Mouse (Mus musculus) erythroblast, adult 5-6 weeks (primary cell): ENCODE measurements around the gene C130026I21Rik. TPM values are rescaled to one million over a fixed set of nuclear protein-coding genes. Genes with fewer than 3 reads are reported as not detected.
"Not testable (repeated sequence)": the region's sequence is repeated elsewhere in the genome, so short reads cannot be mapped to it uniquely, and the experiment has no call there.

Experiments used
- ATAC-seq: replicated peaks from 2 replicates; pipeline ENCODE4 v1.8.0; 2016; ENCODE audit warnings: moderate number of reproducible peaks, mild to moderate bottlenecking, moderate TSS enrichment, inconsistent platforms; ENCODE audit not compliant: poor library complexity, low FRiP score, severe bottlenecking
- total RNA-seq, 2 experiments: library from RNA; stranded (forward) in 1 of 2; stranded (reverse) in 1 of 2; fragments of 150-400 nt in 1 of 2; fragments of 200-764, 138-1000 nt in 1 of 2; gene quantifications; 2 replicates each; pipeline versions ENCODE4 v1.2.3 to v1.2.4; 2015 to 2017; ENCODE audit warnings: low replicate concordance in 2 of 2

The C130026I21Rik gene
- total RNA-seq (2015; ENCODE audit: low replicate concordance), result 7.9 and 14.0 TPM in 2 replicates
- total RNA-seq (2017; ENCODE audit: low replicate concordance), result 1.4 and 11.3 TPM in 2 replicates

DNA sequence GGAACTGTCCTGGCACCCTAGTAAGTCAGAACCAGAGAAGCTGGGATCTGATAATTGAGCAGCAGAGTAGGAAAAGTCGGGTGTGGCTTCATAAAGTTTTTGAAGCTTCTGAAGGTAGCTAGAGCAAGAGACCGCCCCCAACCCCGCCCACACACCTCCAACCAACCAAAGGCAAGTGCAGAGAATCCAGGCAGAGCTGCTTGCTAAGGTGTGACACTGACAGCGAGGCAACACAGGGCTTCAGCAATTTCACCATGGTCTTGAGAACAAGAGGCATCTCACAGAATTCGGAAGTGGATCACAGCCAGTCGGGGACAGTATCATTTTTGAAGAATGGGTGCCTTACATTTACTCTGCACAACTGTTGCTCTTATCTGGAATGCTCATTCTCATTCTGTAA is at the start of gene C130026I21Rik:
Gene C130026I21Rik (minus strand): TSS at position 101 of the 400 bp plus-strand sequence.
- ATAC-seq, result not testable (repeated sequence)

DNA sequence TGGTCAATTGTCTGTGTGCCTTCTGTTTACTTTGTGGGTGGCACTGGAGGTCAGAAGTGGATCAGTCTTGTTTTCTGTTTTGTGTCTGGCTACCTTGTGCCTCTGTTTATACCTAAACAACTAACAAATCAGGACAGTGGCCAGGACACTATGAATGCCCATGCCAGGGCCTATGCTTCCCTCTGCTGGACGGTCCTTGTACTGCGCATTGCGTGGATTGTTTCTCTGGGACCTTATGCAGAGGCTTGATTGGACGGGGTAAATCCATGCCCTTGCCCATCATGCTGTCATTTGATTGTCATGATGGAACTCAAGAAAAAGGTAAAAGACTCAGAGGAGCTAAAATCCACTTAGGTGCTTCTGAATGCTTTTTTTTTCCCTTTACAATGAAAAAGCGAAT is 16.7 kb upstream of the C130026I21Rik start:
- not testable (repeated sequence) for ATAC-seq

- not testable (repeated sequence) for ATAC-seq
Measured at GRCm38 (mm10) chr1:85276421-85276820, 6.1 kb upstream of the C130026I21Rik start.

DNA sequence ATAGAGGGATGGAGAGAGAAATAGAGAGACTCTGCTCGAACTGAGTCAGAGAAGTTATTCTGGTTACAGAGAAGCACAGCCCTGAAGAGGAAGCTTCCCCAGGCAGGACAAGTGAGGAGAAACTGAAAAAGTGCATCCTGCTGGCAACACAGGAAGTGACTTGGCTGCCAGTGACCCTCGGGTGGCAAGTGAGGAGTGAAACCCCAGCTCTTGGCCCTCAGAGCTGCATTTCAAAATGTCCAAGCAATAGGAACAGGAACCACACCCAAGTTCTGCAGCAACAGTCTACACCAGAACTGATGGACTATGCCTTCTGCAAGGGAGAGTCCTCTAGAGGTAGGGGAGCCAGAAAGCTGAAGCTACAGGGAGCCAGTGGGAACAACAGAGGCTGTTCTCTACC is 11.7 kb downstream of the C130026I21Rik start:
- ATAC-seq, result not testable (repeated sequence)

GRCm38 (mm10) chr1:85255217-85255616 is 15.1 kb downstream of the C130026I21Rik start:
- not testable (repeated sequence) for ATAC-seq

DNA sequence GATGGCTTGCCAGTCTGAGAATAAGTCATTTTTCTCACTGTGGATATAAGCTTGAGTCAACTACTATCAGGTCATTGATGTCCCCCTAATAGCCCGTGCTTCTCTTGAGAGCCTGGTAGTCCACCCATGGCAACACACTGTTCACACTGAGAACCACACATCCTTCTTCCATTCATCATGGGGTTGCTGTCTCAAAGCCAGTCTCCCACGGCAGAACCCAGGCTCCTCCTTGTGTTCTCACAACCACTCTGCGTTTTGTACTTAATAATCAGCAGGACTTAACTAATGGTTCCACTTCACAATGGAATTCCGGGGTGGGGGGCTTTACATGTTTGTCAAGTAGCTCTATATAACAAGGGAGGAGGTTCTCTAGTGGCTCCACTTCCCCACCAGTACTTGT is 19.2 kb downstream of the C130026I21Rik start:
- ATAC-seq, result not testable (repeated sequence)

- ATAC-seq, result not testable (repeated sequence)
Measured at GRCm38 (mm10) chr1:85248985-85249384, 21.4 kb downstream of the C130026I21Rik start.

DNA sequence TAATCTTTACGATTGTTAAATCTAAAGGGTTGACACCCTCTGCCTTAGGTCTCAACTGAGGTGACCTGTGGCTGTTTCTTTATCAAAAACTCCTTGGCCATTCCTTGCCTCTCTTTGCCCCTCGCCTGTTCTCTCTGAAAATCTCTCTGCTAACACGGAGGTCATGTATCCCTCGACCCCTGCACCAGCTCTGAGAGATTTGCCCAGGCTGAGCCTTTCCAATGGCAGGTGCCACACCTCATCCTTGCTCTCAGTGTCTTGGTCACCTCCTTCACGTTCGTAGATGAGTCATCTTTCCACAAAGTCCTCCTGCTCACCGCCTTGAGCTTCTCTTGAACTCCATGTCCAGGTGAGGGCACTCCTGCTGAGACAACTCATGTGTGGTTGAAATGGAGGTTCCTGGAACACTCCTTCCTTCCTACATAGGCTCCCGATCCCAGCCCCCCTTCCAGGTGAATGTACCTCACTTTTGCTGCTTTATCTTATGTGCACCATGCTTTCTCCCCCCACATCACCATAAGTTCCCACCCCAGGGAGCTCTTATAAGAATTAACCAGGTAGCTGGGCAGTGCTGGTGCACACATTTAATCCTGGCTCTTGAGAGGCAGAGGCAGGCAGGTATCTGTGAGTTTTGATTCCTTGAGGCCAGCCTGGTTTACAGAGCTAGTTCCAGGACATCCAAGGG is 23.4 kb downstream of the C130026I21Rik start:
- not testable (repeated sequence) for ATAC-seq

DNA sequence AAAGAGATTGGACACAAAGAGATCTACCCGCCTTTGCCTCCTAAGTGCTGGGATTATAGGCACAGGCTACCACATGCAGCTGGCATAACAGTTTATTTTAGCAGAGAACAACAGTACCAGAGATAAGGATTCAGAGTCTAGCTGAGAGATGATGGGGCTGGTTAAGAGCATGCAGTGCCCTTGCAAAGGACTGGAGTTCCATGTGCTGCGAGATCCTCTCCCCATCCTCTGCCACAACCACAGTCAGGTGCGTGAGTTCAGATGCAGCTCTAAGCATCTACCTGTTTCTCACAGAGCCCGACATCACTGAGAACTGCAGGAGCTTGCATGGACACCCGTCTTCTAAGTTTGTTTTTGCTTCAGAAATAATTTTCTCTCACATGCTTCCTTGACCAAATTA is 24.1 kb downstream of the C130026I21Rik start:
- not testable (repeated sequence) for ATAC-seq

- ATAC-seq, result not testable (repeated sequence)
Measured at GRCm38 (mm10) chr1:85244941-85245340, 25.4 kb downstream of the C130026I21Rik start.

DNA sequence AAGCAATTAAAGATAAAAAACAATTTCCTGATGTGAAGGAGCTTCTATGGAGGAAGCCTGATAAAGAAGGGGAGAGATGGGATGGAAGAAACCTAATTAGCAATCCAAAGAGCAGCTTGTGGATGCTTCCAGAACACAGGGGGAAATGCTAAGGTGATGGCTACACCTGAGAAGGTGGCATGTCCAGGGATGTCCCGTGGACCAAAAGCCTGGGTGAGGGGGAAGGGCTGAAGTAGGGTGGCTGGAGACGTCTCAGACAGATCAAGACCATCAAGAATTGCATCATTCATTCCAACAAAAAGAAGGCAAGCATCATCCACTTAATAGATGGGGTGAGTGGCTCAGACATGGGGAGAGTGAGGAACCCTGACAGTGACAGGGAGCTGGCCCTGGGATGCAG is 27.3 kb downstream of the C130026I21Rik start:
- not testable (repeated sequence) for ATAC-seq

DNA sequence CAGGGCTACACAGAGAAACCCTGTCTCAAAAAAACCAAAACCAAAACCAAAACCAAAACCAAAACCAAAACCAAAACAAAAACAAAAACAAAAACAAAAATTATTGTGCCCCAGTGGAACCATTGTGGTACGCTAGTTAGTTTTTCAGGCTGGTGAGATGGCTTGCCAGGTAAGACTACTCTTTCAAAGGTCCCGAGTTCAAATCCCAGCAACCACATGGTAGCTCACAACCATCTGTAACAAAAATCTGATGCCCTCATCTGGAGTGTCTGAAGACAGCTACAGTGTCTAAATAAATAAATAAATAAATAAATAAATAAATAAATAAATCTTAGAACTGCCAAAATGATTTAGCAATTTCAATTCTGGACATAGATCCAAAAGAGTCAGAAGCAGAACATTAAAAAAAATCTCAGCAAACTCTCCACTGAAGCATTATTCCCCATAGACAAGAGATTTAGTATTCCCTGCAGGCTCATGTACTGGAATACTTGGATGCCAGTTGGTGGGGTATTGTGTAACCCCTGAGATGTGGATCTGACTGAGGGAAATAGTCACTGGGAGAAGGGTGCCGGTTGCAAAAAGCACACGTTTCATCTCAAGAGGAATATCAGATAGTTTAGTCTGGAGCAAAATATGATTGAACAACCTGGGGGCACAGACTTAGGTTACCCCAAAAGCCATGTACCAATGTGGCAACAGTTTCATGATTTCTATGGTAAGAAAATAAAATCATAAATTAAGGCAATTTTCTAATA is 31.2 kb downstream of the C130026I21Rik start:
- ATAC-seq, result not testable (repeated sequence)

GRCm38 (mm10) chr1:85206531-85206930 is 63.8 kb downstream of the C130026I21Rik start:
- not testable (repeated sequence) for ATAC-seq

GRCm38 (mm10) chr1:85199523-85199922 is 70.8 kb downstream of the C130026I21Rik start:
- not testable (repeated sequence) for ATAC-seq

DNA sequence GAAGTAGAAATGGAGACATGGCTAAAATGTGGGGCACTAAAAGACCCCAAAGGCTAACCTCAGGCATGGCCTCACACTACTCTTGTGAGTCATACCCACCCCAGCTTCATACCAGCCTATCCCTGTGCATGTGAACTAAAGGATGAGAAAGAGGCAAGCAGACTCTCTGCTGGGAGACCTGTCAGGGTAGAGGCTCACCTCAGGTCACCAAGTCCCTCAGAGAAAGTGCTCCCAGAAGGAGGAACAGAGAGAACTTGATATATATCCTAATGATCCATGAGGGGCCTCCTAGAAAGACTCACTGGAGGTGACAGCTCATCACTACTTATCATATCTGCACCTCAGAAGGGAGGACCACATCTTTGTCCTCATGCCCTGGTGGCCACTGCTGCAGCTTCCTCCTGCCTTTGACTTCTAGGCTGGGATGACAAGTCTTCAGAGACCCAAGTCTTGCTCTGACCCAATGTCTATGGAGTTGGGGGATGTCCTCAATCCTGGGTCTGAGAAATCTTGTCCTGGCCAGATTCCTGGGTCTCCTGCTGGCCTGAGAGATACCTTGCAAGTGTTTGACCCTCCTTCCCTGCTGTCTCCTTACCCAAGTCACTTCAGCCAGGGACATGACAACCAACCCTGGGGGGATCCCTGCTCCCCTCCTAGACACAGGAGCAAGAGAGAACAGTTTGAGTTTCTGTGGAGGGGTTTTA is 71.6 kb downstream of the C130026I21Rik start:
- ATAC-seq, result not testable (repeated sequence)

DNA sequence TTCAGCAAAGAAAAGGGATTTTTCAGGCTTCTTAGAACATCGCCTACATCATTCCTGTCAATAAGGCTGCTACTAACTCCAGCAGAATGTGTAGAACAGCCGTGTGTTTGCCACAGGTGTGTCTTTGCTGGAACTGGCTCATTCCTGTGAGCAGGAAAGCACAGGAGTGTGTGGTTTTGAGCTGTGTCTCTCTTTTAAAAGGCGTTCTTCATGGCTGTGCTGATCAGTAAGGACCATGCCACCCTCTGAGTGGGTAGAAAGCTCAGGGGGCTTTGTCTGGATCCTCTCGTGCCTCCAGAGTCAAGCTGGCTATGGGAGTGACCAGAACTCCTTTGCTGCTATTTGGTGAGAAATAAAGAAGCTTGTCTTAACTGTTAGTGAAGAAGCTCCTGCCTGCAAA is 73.6 kb downstream of the C130026I21Rik start:
- ATAC-seq, result not testable (repeated sequence)

DNA sequence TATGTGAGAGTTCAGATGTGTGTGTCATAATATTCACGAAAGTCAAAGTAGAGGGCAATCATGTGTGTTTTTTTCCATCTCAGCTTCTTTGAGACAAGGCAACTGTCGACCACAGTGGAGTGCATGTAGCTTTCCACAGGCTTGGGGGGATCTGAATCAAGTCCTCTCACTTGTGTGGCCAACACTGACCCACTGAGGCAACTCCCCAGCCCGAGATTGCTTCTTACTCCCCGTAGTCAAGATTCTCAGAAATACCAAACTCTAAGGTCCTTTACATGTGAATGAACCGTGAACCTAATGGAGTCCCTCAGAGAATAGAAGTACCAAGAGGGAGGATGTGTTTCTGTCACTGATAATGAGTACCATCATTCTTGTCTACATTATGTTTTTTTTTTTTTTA is 76.6 kb downstream of the C130026I21Rik start:
- ATAC-seq, result not testable (repeated sequence)

GRCm38 (mm10) chr1:85181981-85182380 is 88.4 kb downstream of the C130026I21Rik start:
- not testable (repeated sequence) for ATAC-seq

DNA sequence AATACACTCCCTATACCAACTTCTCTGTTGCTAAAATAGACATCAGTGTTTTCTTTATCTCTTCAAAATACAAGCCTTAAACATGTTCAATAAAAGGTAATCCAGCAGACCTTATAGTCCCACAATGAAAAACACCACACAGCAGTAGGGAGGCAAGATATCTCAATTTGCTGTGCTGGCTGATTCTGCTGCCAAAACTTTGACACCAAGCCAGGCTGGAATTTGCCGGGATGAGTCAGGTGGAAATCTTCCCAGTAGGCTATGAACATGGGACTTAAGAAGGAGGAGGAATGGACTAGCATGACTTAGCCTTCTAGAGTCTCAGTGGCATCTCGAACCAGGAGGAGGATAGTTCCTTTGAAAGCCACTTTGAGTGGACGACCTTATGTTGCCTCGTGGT is 91.4 kb downstream of the C130026I21Rik start:
- not testable (repeated sequence) for ATAC-seq

GRCm38 (mm10) chr1:85162841-85163240 is 107.5 kb downstream of the C130026I21Rik start:
- not testable (repeated sequence) for ATAC-seq
